Mouse (Mus musculus): Measurements from ENCODE around the gene Mbtd1.
A peak's percentile ranks its signal among the peaks of the same experiment; 100 is the strongest.

Mbtd1 gene

GRCm38 (mm10) chr11:93950045-93950444 lies 64.4 kb downstream of the Mbtd1 start:
- no peak for DNase-seq

- DNase-seq, result no peak
Observed at GRCm38 (mm10) chr11:93952376-93952775, 66.7 kb downstream of the Mbtd1 start.

- no peak for DNase-seq
Observed at GRCm38 (mm10) chr11:93954738-93955255, 69.1 kb downstream of the Mbtd1 start.

- DNase-seq, result peak; percentile 90
Observed at GRCm38 (mm10) chr11:93955256-93956150, 69.9 kb downstream of the Mbtd1 start.

GRCm38 (mm10) chr11:93956159-93956558 lies 70.5 kb downstream of the Mbtd1 start, which contains the start of gene Nme2:
Gene Nme2, minus strand, starts transcription at chr11:93956259.
- DNase-seq, result no peak

GRCm38 (mm10) chr11:93957031-93957555 lies 71.4 kb downstream of the Mbtd1 start:
- no peak for DNase-seq

- DNase-seq, result no peak
Observed at GRCm38 (mm10) chr11:93957746-93958145, 72.1 kb downstream of the Mbtd1 start.

GRCm38 (mm10) chr11:93961482-93961881 lies 75.8 kb downstream of the Mbtd1 start:
- no peak for DNase-seq

GRCm38 (mm10) chr11:93963013-93963412 lies 77.4 kb downstream of the Mbtd1 start:
- DNase-seq, result no peak

GRCm38 (mm10) chr11:93965391-93965790 lies 79.7 kb downstream of the Mbtd1 start:
- DNase-seq, result no peak

- no peak for DNase-seq
Observed at GRCm38 (mm10) chr11:93967381-93967780, 81.7 kb downstream of the Mbtd1 start.

GRCm38 (mm10) chr11:93968005-93968847 lies 82.6 kb downstream of the Mbtd1 start, which contains the start of the genes Gm20390 and Nme1:
Gene Gm20390, minus strand, starts transcription at chr11:93968293.
Gene Nme1, minus strand, starts transcription at chr11:93968521.
- peak; percentile 97 for DNase-seq

- no peak for DNase-seq
Observed at GRCm38 (mm10) chr11:93968848-93969128, 83.1 kb downstream of the Mbtd1 start.

- no peak for DNase-seq
Observed at GRCm38 (mm10) chr11:93969171-93969570, 83.5 kb downstream of the Mbtd1 start.

GRCm38 (mm10) chr11:93969799-93970198 lies 84.1 kb downstream of the Mbtd1 start:
- DNase-seq, result no peak

- no peak for DNase-seq
Observed at GRCm38 (mm10) chr11:93972951-93973350, 87.3 kb downstream of the Mbtd1 start.

GRCm38 (mm10) chr11:93979502-93980049 lies 93.9 kb downstream of the Mbtd1 start:
- DNase-seq, result no peak

- no peak for DNase-seq
Observed at GRCm38 (mm10) chr11:93984619-93985018, 99.0 kb downstream of the Mbtd1 start.

- no peak for DNase-seq
Observed at GRCm38 (mm10) chr11:93985265-93985664, 99.6 kb downstream of the Mbtd1 start.

GRCm38 (mm10) chr11:93986298-93986697 lies 100.6 kb downstream of the Mbtd1 start:
- DNase-seq, result no peak

- no peak for DNase-seq
Observed at GRCm38 (mm10) chr11:93987026-93987425, 101.4 kb downstream of the Mbtd1 start.

- DNase-seq, result no peak
Observed at GRCm38 (mm10) chr11:93987625-93988327, 102.1 kb downstream of the Mbtd1 start.

Measured in layer of hippocampus, adult 9-11 months (tissue).